In genomic region chr6:33489788-33490187, GRCm38 (mm10) we compare ENCODE assay signal across 25 mouse cellular contexts.
"Had no signal": no experiment of that assay in that cellular context is flagged by ENCODE, and none has a peak within 500 bp of the region (broad histone marks: within the 10 kb centered on the region; RNA-seq: fewer than 3 reads in every experiment).

No protein-coding gene starts in this region.

- DNase-seq: gastrocnemius, adult 2 months; gastrocnemius, postnatal 10 days; gastrocnemius, postnatal 25 days; heart, adult 18-20 months; heart, postnatal 10 days; heart, postnatal 4 days; kidney, adult 18-20 months; kidney, adult 8-10 months; kidney, postnatal 10 days; kidney, postnatal 25 days; kidney, postnatal 4 days; liver had no signal

- H3K27me3 ChIP-seq: heart, embryonic 12.5 days; hindbrain, embryonic 12.5 days; intestine, embryonic 15.5 days; limb, embryonic 12.5 days had no signal

- H3K9ac ChIP-seq: heart, embryonic 12.5 days; hindbrain, embryonic 12.5 days; hindbrain, embryonic 14.5 days; intestine, embryonic 15.5 days; limb, embryonic 12.5 days had no signal

- H3K9me3 ChIP-seq: heart, embryonic 10.5 days; heart, embryonic 12.5 days; hindbrain, embryonic 10.5 days; hindbrain, embryonic 12.5 days; intestine, embryonic 15.5 days; limb, embryonic 10.5 days; limb, embryonic 12.5 days had no signal

- H3K27ac ChIP-seq: gastrocnemius, adult 2 months; heart, embryonic 10.5 days; hindbrain, embryonic 10.5 days; hindbrain, embryonic 12.5 days; hindbrain, embryonic 14.5 days; intestine, embryonic 15.5 days; layer of hippocampus, adult 2 months; limb, embryonic 10.5 days; limb, embryonic 12.5 days had no signal

- H3K4me2 ChIP-seq: heart, embryonic 12.5 days; hindbrain, embryonic 12.5 days; hindbrain, embryonic 14.5 days; intestine, embryonic 15.5 days; limb, embryonic 12.5 days; liver, embryonic 11.5 days had no signal

- H3K4me1 ChIP-seq: heart, embryonic 10.5 days; heart, embryonic 12.5 days; hindbrain, embryonic 10.5 days; hindbrain, embryonic 12.5 days; intestine, embryonic 15.5 days; limb, embryonic 10.5 days; limb, embryonic 12.5 days had no signal

- H3K4me3 ChIP-seq: gastrocnemius, adult 2 months; heart, embryonic 10.5 days; heart, embryonic 12.5 days; hindbrain, embryonic 10.5 days; hindbrain, embryonic 12.5 days; intestine, embryonic 15.5 days; layer of hippocampus, adult 2 months; limb, embryonic 10.5 days; limb, embryonic 12.5 days had no signal

- H3K36me3 ChIP-seq: heart, embryonic 10.5 days; heart, embryonic 12.5 days; hindbrain, embryonic 10.5 days; hindbrain, embryonic 12.5 days; intestine, embryonic 15.5 days; limb, embryonic 10.5 days; limb, embryonic 12.5 days had no signal

- ATAC-seq: hindbrain, embryonic 16.5 days; inflammation-experienced regulatory T-cells, adult 6 months; intestine, embryonic 15.5 days; intestine, postnatal 0 days had no signal
